Mouse (Mus musculus) hindbrain, embryonic 14.5 days (tissue): ENCODE measurements around the gene Sec14l1. TPM values are rescaled to one million over a fixed set of nuclear protein-coding genes. Genes with fewer than 3 reads are reported as not detected.

Source experiments
- ATAC-seq: fragments of 200-750 bp; cut with Nextera tagmentation; 2 replicates; pipeline ENCODE4 v1.8.0; 2017; ENCODE audit warnings: moderate number of reproducible peaks, mild to moderate bottlenecking, moderate TSS enrichment, moderate library complexity; ENCODE audit not compliant: low FRiP score
- DNase-seq: peaks from one replicate; pipeline ENCODE4 v3.0.0-alpha.2; 2015; ENCODE audit warnings: low spot score
- H3K27ac ChIP-seq: fragments of 300-500 bp; sonication (generic); 2 replicates; pipeline ENCODE4 v1.5.1; 2014; ENCODE audit warnings: mild to moderate bottlenecking, moderate library complexity
- H3K27me3 ChIP-seq: fragments of 300-500 bp; sonication (generic); 2 replicates; pipeline ENCODE4 v1.6.1; 2014; ENCODE audit warnings: mild to moderate bottlenecking, low read length, mixed read lengths; ENCODE audit not compliant: control insufficient read depth, insufficient read depth
- H3K36me3 ChIP-seq: fragments of 300-500 bp; sonication (generic); replicated peaks from 2 replicates; pipeline ENCODE4 v1.6.1; 2014; ENCODE audit not compliant: control insufficient read depth, insufficient read depth
- H3K4me1 ChIP-seq: fragments of 300-500 bp; sonication (generic); replicated peaks from 2 replicates; pipeline ENCODE4 v1.6.1; 2014; ENCODE audit warnings: antibody characterized with exemption, low read length, mixed read lengths; ENCODE audit not compliant: control insufficient read depth, insufficient read depth
- H3K4me2 ChIP-seq: fragments of 300-500 bp; sonication (generic); replicated peaks from 2 replicates; pipeline ENCODE4 v1.6.1; 2014; ENCODE audit warnings: mild to moderate bottlenecking, moderate library complexity
- H3K4me3 ChIP-seq: fragments of 300-500 bp; sonication (generic); replicated peaks from 2 replicates; pipeline ENCODE4 v1.5.1; 2014; ENCODE audit warnings: mild to moderate bottlenecking, low read length
- H3K9ac ChIP-seq: fragments of 300-500 bp; sonication (generic); 2 replicates; pipeline ENCODE4 v1.6.1; 2014
- H3K9me3 ChIP-seq: fragments of 300-500 bp; sonication (generic); 2 replicates; pipeline ENCODE4 v1.6.1; 2016; ENCODE audit warnings: low read length; ENCODE audit not compliant: control insufficient read depth
- WGBS: fragments of 180-500 bp; shearing (Covaris S2); extraction: QIAGEN DNeasy Blood & Tissue Kit; methylation state at CpG from one replicate; pipeline ENCODE4 v1.1.7; 2014; 5-methylcytosine and 5-hydroxymethylcytosine counted together
- polyA plus RNA-seq: library from polyadenylated mRNA; unstranded; fragments of >200 nt; fragmentation: Nextera tagmentation; extraction: Ambion mirVana; gene quantifications from 2 replicates; pipeline ENCODE4 v1.2.1, GENCODE M21; 2014

Sec14l1 gene
- polyA plus RNA-seq, 1 experiment from 2014 or later: 41.9 TPM

DNA sequence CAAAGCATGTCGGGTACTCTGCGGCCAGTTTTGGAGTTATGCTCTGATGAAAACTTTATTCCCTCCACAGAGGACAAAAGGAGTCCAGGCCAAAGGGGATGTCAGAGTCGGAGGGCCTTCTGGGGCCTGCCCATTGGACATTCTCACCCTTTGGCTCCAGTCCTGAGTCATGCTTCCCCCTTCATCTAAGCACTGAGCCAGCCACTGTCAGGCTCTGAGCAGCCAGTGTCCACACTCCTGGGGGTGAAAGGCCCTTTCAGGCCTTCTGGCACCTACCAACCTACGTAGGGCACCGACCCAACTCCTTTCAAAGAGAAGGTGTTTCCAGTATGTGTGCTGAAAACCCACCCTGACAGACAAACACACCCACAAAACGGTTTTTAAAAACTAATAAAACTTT, 80.6 kb downstream of the Sec14l1 start:
- H3K36me3 ChIP-seq: no peaks in the 10 kb centered on the region
- ATAC-seq (no peak), DNase-seq (no peak)
- no peak overlapping the region for H3K9ac ChIP-seq
- H3K27me3 ChIP-seq: peaks cover 26% of the 10 kb centered on the region
- no peak overlapping the region for H3K27ac ChIP-seq
- peaks cover 8% of the 10 kb centered on the region for H3K4me1 ChIP-seq
- no peak overlapping the region for H3K4me2 ChIP-seq
- H3K4me3 ChIP-seq: no peak overlapping the region
- 90% methylated on average over 6 of the region's 6 CpGs for WGBS
- H3K9me3 ChIP-seq: no peaks in the 10 kb centered on the region

DNA sequence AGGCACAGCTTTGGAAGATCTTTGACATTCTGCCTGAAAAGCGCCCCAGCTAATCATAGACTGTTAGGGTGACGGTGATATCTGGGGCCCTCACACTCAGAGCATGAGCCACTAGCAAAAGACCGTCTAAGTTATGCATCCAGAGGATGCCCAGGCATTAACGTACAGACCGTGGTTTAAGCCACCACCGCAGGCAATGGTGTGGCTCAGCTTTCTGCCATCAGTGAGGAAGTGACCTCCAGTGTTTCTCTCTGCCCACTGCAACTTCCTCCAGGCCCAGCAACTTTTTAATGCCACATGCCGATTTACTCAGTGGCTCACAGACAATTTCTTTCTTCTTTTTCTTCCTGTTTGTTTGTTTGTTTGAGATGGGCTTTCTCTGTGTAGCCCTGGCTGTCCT, 81.7 kb downstream of the Sec14l1 start:
- DNase-seq (no peak), ATAC-seq (no peak)
- H3K9me3 ChIP-seq: no peaks in the 10 kb centered on the region
- no peak overlapping the region for H3K9ac ChIP-seq
- no peaks in the 10 kb centered on the region for H3K36me3 ChIP-seq
- H3K4me2 ChIP-seq: no peak overlapping the region
- H3K4me3 ChIP-seq: no peak overlapping the region
- H3K27ac ChIP-seq: no peak overlapping the region
- peaks cover 8% of the 10 kb centered on the region for H3K4me1 ChIP-seq
- peaks cover 37% of the 10 kb centered on the region for H3K27me3 ChIP-seq
- 91% methylated on average over 7 of the region's 7 CpGs for WGBS

DNA sequence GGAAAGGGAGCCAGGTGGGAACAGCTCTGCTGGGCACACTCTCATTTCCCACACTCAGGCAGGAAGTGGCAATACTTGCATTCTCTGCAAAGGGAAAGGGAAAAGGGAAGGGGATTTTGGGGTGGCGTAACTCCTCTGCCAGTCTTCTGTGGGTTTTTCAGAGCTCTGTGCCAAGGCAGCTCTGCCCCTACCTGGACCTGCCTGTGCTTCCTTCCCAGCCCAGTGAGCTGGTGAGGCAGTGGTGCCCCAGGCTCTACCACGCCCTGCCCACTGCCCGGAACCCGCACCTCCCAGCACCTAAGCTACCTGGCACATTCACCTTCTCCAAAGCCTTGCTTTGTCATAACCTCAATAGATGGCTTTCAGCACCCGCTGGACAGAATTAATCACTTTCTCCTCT, 83.2 kb downstream of the Sec14l1 start:
- no peaks in the 10 kb centered on the region for H3K9me3 ChIP-seq
- peaks cover 44% of the 10 kb centered on the region for H3K27me3 ChIP-seq
- H3K27ac ChIP-seq: no peak overlapping the region
- 89% methylated on average over 5 of the region's 5 CpGs for WGBS
- H3K9ac ChIP-seq: no peak overlapping the region
- H3K4me2 ChIP-seq: no peak overlapping the region
- H3K4me3 ChIP-seq: no peak overlapping the region
- ATAC-seq (no peak), DNase-seq (no peak)
- H3K4me1 ChIP-seq: peaks cover 8% of the 10 kb centered on the region
- H3K36me3 ChIP-seq: no peaks in the 10 kb centered on the region

DNA sequence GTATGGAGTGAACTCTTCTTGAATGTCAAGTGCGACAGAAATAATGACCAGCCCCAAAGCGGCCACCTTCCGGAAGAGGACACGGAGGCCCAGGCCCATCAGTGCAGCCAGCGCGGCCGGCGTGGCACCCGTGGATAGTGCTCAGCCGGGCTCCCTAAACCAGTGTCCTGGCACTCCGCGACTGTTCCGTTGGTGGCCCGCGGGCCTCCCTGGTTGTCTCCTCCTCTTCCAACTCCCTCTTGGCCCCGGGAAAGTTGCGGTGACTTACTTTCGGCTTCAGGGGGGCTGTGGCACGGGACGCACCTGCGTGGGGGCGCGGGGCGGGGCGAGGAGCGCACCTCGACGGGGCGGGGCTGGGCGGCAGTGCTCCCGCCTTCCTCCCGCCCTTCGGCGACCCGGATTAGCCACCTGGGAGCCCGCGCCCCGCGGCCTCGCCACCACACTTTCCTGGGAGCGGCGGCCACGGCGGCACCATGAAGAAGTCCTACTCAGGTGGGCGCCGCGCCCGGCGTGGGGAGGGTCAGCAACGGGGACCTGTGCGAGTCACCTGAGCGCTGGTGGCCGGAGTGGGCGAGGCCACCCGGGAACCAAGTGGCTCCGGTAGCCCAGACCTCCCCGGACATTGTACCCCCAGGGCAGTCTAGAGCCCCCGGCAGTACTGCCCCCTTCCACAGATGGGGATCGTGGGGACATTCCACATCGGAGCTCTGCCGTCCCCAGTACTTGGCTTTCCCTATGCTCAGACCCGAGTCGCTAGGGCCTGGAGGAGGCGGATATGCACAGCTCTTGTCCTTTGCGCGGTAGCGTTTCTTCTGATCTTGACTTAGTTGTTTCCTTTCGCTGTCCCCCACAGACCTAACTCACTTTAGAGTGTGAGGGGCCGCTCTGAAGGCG, 84.6 kb downstream of the Sec14l1 start, which contains the start of gene Sept9:
TSS of gene Sept9 (plus strand) at position 380 of the 894 bp plus-strand sequence.
- peaks cover 44% of the 10 kb centered on the region for H3K27me3 ChIP-seq

DNA sequence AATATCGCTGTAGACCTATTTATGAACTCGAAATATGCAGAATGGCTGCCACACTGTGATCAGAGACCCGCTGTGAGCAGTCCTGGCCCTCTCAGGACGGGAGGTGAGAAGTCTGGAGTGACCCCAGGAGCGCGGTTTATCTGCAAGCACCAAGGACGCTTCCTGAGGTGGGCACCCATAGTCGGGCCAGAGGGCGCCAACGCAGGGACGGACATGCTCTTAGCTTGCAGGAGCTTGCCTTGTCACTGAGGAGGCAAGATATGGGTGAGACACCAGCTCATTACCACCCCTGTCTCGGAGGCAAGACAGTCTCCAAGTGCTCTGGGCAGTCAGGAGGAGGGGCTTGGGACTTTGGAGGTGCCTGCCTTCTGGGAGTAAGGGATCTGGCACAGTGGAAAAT, 86.9 kb downstream of the Sec14l1 start:
- Histone ChIP-seq H3K27me3 (peaks cover 44% of the 10 kb centered on the region), H3K9ac (no peak overlapping the region), H3K4me2 (no peak overlapping the region), H3K9me3 (no peaks in the 10 kb centered on the region), H3K4me3 (no peak overlapping the region), H3K4me1 (peaks cover 8% of the 10 kb centered on the region), H3K36me3 (no peaks in the 10 kb centered on the region), H3K27ac (no peak overlapping the region)
- DNase-seq (no peak), ATAC-seq (no peak)
- 85% methylated on average over 12 of the region's 12 CpGs for WGBS

More for the DNA sequence above, 84.6 kb downstream of the Sec14l1 start, which contains the start of gene Sept9:
- peak within 1 kb of the TSS; percentile 30 for H3K4me3 ChIP-seq
- no peaks in the 10 kb centered on the region for H3K9me3 ChIP-seq
- H3K27ac ChIP-seq: no peak within 1 kb of the TSS
- H3K4me2 ChIP-seq: peak within 1 kb of the TSS; percentile 59
- no peaks in the 10 kb centered on the region for H3K36me3 ChIP-seq
- DNase-seq: no peak
- no peak for ATAC-seq
- H3K4me1 ChIP-seq: peaks cover 8% of the 10 kb centered on the region
- WGBS: under 1% methylated on average over 70 of the region's 70 CpGs
- H3K9ac ChIP-seq: 0 out of 2 replicates have a peak within 1 kb of the TSS, but pooled peaks have one; percentile 11

- H3K36me3 ChIP-seq: no peaks in the 10 kb centered on the region
- H3K4me3 ChIP-seq: no peak overlapping the region
- ATAC-seq: no peak
- H3K27ac ChIP-seq: no peak overlapping the region
- H3K4me1 ChIP-seq: peaks cover 3% of the 10 kb centered on the region
- H3K27me3 ChIP-seq: peaks cover 28% of the 10 kb centered on the region
- 89% methylated on average over 8 of the region's 8 CpGs for WGBS
- no peaks in the 10 kb centered on the region for H3K9me3 ChIP-seq
- H3K4me2 ChIP-seq: no peak overlapping the region
- no peak for DNase-seq
- no peak overlapping the region for H3K9ac ChIP-seq
These were observed 89.6 kb downstream of the Sec14l1 start for GRCm38 (mm10) chr11:117204606-117205005.

GRCm38 (mm10) chr11:117205042-117205441, 90.1 kb downstream of the Sec14l1 start:
- Histone ChIP-seq H3K9ac (no peak overlapping the region), H3K27me3 (peaks cover 23% of the 10 kb centered on the region), H3K27ac (no peak overlapping the region), H3K4me2 (no peak overlapping the region), H3K9me3 (no peaks in the 10 kb centered on the region), H3K4me3 (no peak overlapping the region), H3K4me1 (no peaks in the 10 kb centered on the region), H3K36me3 (no peaks in the 10 kb centered on the region)
- 74% methylated on average over 6 of the region's 6 CpGs for WGBS
- no peak for DNase-seq
- ATAC-seq: no peak

- ATAC-seq (no peak), DNase-seq (no peak)
- WGBS: 85% methylated on average over 9 of the region's 9 CpGs
- no peak overlapping the region for H3K9ac ChIP-seq
- peaks cover 19% of the 10 kb centered on the region for H3K27me3 ChIP-seq
- no peak overlapping the region for H3K4me2 ChIP-seq
- H3K36me3 ChIP-seq: no peaks in the 10 kb centered on the region
- H3K4me1 ChIP-seq: no peaks in the 10 kb centered on the region
- H3K27ac ChIP-seq: no peak overlapping the region
- no peaks in the 10 kb centered on the region for H3K9me3 ChIP-seq
- no peak overlapping the region for H3K4me3 ChIP-seq
These were observed 90.5 kb downstream of the Sec14l1 start for GRCm38 (mm10) chr11:117205447-117205846.

GRCm38 (mm10) chr11:117207436-117207835, 92.5 kb downstream of the Sec14l1 start:
- 56% methylated on average over 5 of the region's 5 CpGs for WGBS
- Histone ChIP-seq H3K27ac (no peak overlapping the region), H3K9me3 (no peaks in the 10 kb centered on the region), H3K27me3 (0 out of 2 replicates have a peak, but pooled peaks cover under 1% of the 10 kb centered on the region), H3K4me1 (no peaks in the 10 kb centered on the region), H3K9ac (no peak overlapping the region), H3K36me3 (no peaks in the 10 kb centered on the region), H3K4me2 (no peak overlapping the region), H3K4me3 (no peak overlapping the region)
- no peak for DNase-seq
- no peak for ATAC-seq
